Mouse (Mus musculus) midbrain, postnatal 0 days (tissue): ENCODE data around the gene Haus8. TPM values are rescaled to one million over a fixed set of nuclear protein-coding genes. Genes with fewer than 3 reads are reported as not detected.
"Not testable (repeated sequence)": the region's sequence is repeated elsewhere in the genome, so short reads cannot be mapped to it uniquely, and the experiment has no call there.

Experiments used
- ATAC-seq: fragments of 200-750 bp; cut with Nextera tagmentation; 2 replicates; pipeline ENCODE4 v1.8.0; 2017; ENCODE audit warnings: moderate number of reproducible peaks, mild to moderate bottlenecking, moderate TSS enrichment, moderate library complexity; ENCODE audit not compliant: low FRiP score
- DNase-seq: peaks from one replicate; pipeline ENCODE4 v3.0.0-alpha.2; 2015; ENCODE audit warnings: low spot score
- H3K27ac ChIP-seq: fragments of 300-500 bp; sonication (generic); 2 replicates; pipeline ENCODE4 v1.5.1; 2014; ENCODE audit warnings: low read depth, mild to moderate bottlenecking, low read length, mixed read lengths
- H3K27me3 ChIP-seq: fragments of 300-500 bp; sonication (generic); 2 replicates; pipeline ENCODE4 v1.6.1; 2014; ENCODE audit warnings: low read length, control low read depth, mixed read lengths; ENCODE audit not compliant: insufficient read depth
- H3K36me3 ChIP-seq: fragments of 300-500 bp; sonication (generic); 2 replicates; pipeline ENCODE4 v1.6.1; 2014; ENCODE audit warnings: low read length, control low read depth, mixed read lengths; ENCODE audit not compliant: insufficient read depth
- H3K4me1 ChIP-seq: fragments of 300-500 bp; sonication (generic); 2 replicates; pipeline ENCODE4 v1.6.1; 2014; ENCODE audit warnings: mild to moderate bottlenecking, control low read depth, antibody characterized with exemption, low read length, mixed read lengths; ENCODE audit not compliant: insufficient read depth
- H3K4me2 ChIP-seq: fragments of 300-500 bp; sonication (generic); 2 replicates; pipeline ENCODE4 v1.6.1; 2014; ENCODE audit warnings: low read depth, mild to moderate bottlenecking, low read length, mixed read lengths; ENCODE audit not compliant: poor library complexity, severe bottlenecking
- H3K4me3 ChIP-seq: fragments of 300-500 bp; sonication (generic); 2 replicates; pipeline ENCODE4 v1.5.1; 2014; ENCODE audit warnings: low read depth, mild to moderate bottlenecking, low read length, moderate library complexity
- H3K9ac ChIP-seq: fragments of 300-500 bp; sonication (generic); replicated peaks from 2 replicates; pipeline ENCODE4 v1.6.1; 2014; ENCODE audit warnings: mild to moderate bottlenecking, low read length, moderate library complexity, mixed read lengths; ENCODE audit not compliant: poor library complexity, severe bottlenecking
- H3K9me3 ChIP-seq: fragments of 300-500 bp; sonication (generic); 2 replicates; pipeline ENCODE4 v1.6.1; 2016; ENCODE audit warnings: low read length, control low read depth
- CTCF ChIP-seq: IDR thresholded peaks from 2 replicates; pipeline ENCODE4 v1.5.1; 2016; ENCODE audit warnings: antibody characterized with exemption, mild to moderate bottlenecking
- WGBS: fragments of 180-500 bp; shearing (Covaris S2); extraction: QIAGEN DNeasy Blood & Tissue Kit; methylation state at CpG from one replicate; pipeline ENCODE4 v1.1.7; 2014; 5-methylcytosine and 5-hydroxymethylcytosine counted together
- polyA plus RNA-seq: library from polyadenylated mRNA; unstranded; fragments of >200 nt; fragmentation: Nextera tagmentation; extraction: Ambion mirVana; gene quantifications from 2 replicates; pipeline ENCODE4 v1.2.1, GENCODE M21; 2015
- total RNA-seq: library from RNA; depleted of rRNA; stranded (reverse); fragments of >200 nt; gene quantifications from 2 replicates; pipeline ENCODE4 v1.2.3, GENCODE M21; 2014

The Haus8 gene
- total and polyA plus RNA-seq, 2 experiments from 2014 or later = 26.2 to 46.2 TPM

- no peak overlapping the region for H3K4me3 ChIP-seq
- DNase-seq (no peak), ATAC-seq (no peak)
- TF ChIP-seq CTCF = no peak
- H3K27me3 ChIP-seq = no peaks in the 10 kb centered on the region
- no peak overlapping the region for H3K4me2 ChIP-seq
- WGBS = 97% methylated on average over 3 of the region's 3 CpGs
- no peak overlapping the region for H3K9ac ChIP-seq
- no peak overlapping the region for H3K27ac ChIP-seq
- H3K36me3 ChIP-seq = peaks cover 10% of the 10 kb centered on the region
- no peaks in the 10 kb centered on the region for H3K4me1 ChIP-seq
- H3K9me3 ChIP-seq = no peaks in the 10 kb centered on the region
These were observed 27.0 kb upstream of the Haus8 start for GRCm38 (mm10) chr8:71299716-71300115.

- TF ChIP-seq CTCF = no peak
- ATAC-seq (no peak), DNase-seq (no peak)
- H3K4me3 ChIP-seq = no peak overlapping the region
- H3K4me1 ChIP-seq = no peaks in the 10 kb centered on the region
- no peaks in the 10 kb centered on the region for H3K27me3 ChIP-seq
- no peaks in the 10 kb centered on the region for H3K9me3 ChIP-seq
- no peak overlapping the region for H3K4me2 ChIP-seq
- no peak overlapping the region for H3K9ac ChIP-seq
- WGBS = 86% methylated on average over 1 of the region's 1 CpGs
- no peak overlapping the region for H3K27ac ChIP-seq
- H3K36me3 ChIP-seq = peaks cover 10% of the 10 kb centered on the region
These were observed 24.7 kb upstream of the Haus8 start for GRCm38 (mm10) chr8:71297439-71297838.

- H3K9ac ChIP-seq = no peak overlapping the region
- no peaks in the 10 kb centered on the region for H3K9me3 ChIP-seq
- WGBS = 100% methylated on average over 2 of the region's 2 CpGs
- no peak overlapping the region for H3K27ac ChIP-seq
- H3K27me3 ChIP-seq = no peaks in the 10 kb centered on the region
- H3K4me2 ChIP-seq = no peak overlapping the region
- TF ChIP-seq CTCF = no peak
- no peak for ATAC-seq
- H3K36me3 ChIP-seq = peaks cover 10% of the 10 kb centered on the region
- H3K4me1 ChIP-seq = no peaks in the 10 kb centered on the region
- no peak overlapping the region for H3K4me3 ChIP-seq
- no peak for DNase-seq
These were observed 24.1 kb upstream of the Haus8 start for GRCm38 (mm10) chr8:71296784-71297183.

GRCm38 (mm10) chr8:71296188-71296621, 23.5 kb upstream of the Haus8 start:
- Histone ChIP-seq H3K27me3 (no peaks in the 10 kb centered on the region), H3K4me1 (no peaks in the 10 kb centered on the region), H3K36me3 (peaks cover 11% of the 10 kb centered on the region), H3K4me2 (no peak overlapping the region), H3K9ac (no peak overlapping the region), H3K4me3 (no peak overlapping the region), H3K9me3 (no peaks in the 10 kb centered on the region), H3K27ac (no peak overlapping the region)
- ATAC-seq = no peak
- WGBS = 94% methylated on average over 2 of the region's 2 CpGs
- TF ChIP-seq CTCF = no peak
- DNase-seq = no peak

- not testable (repeated sequence) for H3K4me3 ChIP-seq, DNase-seq, ATAC-seq, H3K27me3 ChIP-seq, H3K9ac ChIP-seq, H3K4me1 ChIP-seq, H3K9me3 ChIP-seq, H3K4me2 ChIP-seq, H3K27ac ChIP-seq
- peaks cover 22% of the 10 kb centered on the region for H3K36me3 ChIP-seq
- 99% methylated on average over 3 of the region's 3 CpGs for WGBS
These were observed 21.2 kb upstream of the Haus8 start for GRCm38 (mm10) chr8:71293930-71294329.

- Histone ChIP-seq H3K4me1 (no peaks in the 10 kb centered on the region), H3K9ac (no peak overlapping the region), H3K27me3 (no peaks in the 10 kb centered on the region), H3K27ac (no peak overlapping the region), H3K36me3 (peaks cover 14% of the 10 kb centered on the region), H3K4me3 (no peak overlapping the region), H3K4me2 (no peak overlapping the region), H3K9me3 (no peaks in the 10 kb centered on the region)
- TF ChIP-seq CTCF = no peak
- WGBS = 96% methylated on average over 6 of the region's 6 CpGs
- no peak for DNase-seq
- no peak for ATAC-seq
These were observed 18.6 kb upstream of the Haus8 start for GRCm38 (mm10) chr8:71291351-71291750.
